Mouse (Mus musculus) limb, embryonic 14.5 days (tissue): ENCODE results near the gene Lrrc15. TPM values are rescaled to one million over a fixed set of nuclear protein-coding genes. Genes with fewer than 3 reads are reported as not detected.

Experiments
- ATAC-seq: fragments of 200-750 bp; cut with Nextera tagmentation; 2 replicates; pipeline ENCODE4 v1.8.0; 2017; ENCODE audit warnings: low read depth, moderate number of reproducible peaks, moderate TSS enrichment; ENCODE audit not compliant: low FRiP score
- DNase-seq: peaks from one replicate; pipeline ENCODE4 v3.0.0-alpha.2; 2015; ENCODE audit warnings: low spot score
- H3K27ac ChIP-seq: fragments of 300-500 bp; sonication (generic); replicated peaks from 2 replicates; pipeline ENCODE4 v1.5.1; 2014; ENCODE audit warnings: low read depth, mild to moderate bottlenecking, low read length, moderate library complexity, mixed read lengths
- H3K27me3 ChIP-seq: fragments of 300-500 bp; sonication (generic); 2 replicates; pipeline ENCODE4 v1.6.1; 2014; ENCODE audit warnings: low read length, mixed read lengths; ENCODE audit not compliant: control insufficient read depth, insufficient read depth
- H3K36me3 ChIP-seq: fragments of 300-500 bp; sonication (generic); 2 replicates; pipeline ENCODE4 v1.6.1; 2014; ENCODE audit warnings: mild to moderate bottlenecking, low read length, moderate library complexity, mixed read lengths; ENCODE audit not compliant: control insufficient read depth, insufficient read depth
- H3K4me1 ChIP-seq: fragments of 300-500 bp; sonication (generic); 2 replicates; pipeline ENCODE4 v1.6.1; 2014; ENCODE audit warnings: antibody characterized with exemption, low read length, mixed read lengths; ENCODE audit not compliant: control insufficient read depth, insufficient read depth
- H3K4me2 ChIP-seq: fragments of 300-500 bp; sonication (generic); replicated peaks from 2 replicates; pipeline ENCODE4 v1.6.1; 2014; ENCODE audit warnings: low read depth, mild to moderate bottlenecking, low read length, moderate library complexity; ENCODE audit not compliant: severe bottlenecking
- H3K4me3 ChIP-seq: fragments of 300-500 bp; sonication (generic); replicated peaks from 2 replicates; pipeline ENCODE4 v1.5.1; 2014; ENCODE audit warnings: low read length
- H3K9ac ChIP-seq: fragments of 300-500 bp; sonication (generic); 2 replicates; pipeline ENCODE4 v1.6.1; 2014; ENCODE audit warnings: mild to moderate bottlenecking, low read depth, low read length, moderate library complexity; ENCODE audit not compliant: severe bottlenecking
- H3K9me3 ChIP-seq: fragments of 300-500 bp; sonication (generic); 2 replicates; pipeline ENCODE4 v1.6.1; 2016; ENCODE audit warnings: low read length; ENCODE audit not compliant: control insufficient read depth
- POLR2A ChIP-seq: fragments of 200-500 bp; IDR thresholded peaks from 2 replicates; pipeline ENCODE4 v1.8.0; 2012; ENCODE audit warnings: inconsistent platforms, mild to moderate bottlenecking, moderate library complexity, borderline replicate concordance; ENCODE audit not compliant: insufficient read depth, insufficient read length; ENCODE audit errors: extremely low read depth
- WGBS: fragments of 180-500 bp; shearing (Covaris S2); extraction: QIAGEN DNeasy Blood & Tissue Kit; methylation state at CpG from one replicate; pipeline ENCODE4 v1.1.7; 2014; 5-methylcytosine and 5-hydroxymethylcytosine counted together
- polyA plus RNA-seq, 2 experiments: library from polyadenylated mRNA; depleted of rRNA in 1 of 2; stranded (reverse) in 1 of 2; unstranded in 1 of 2; fragments of >200 nt; fragmentation: Nextera tagmentation in 1 of 2; extraction: Ambion mirVana in 1 of 2; gene quantifications; 2 replicates each; pipeline versions ENCODE4 v1.2.1 to v1.2.3; 2012 to 2014

Lrrc15 gene
- polyA plus RNA-seq, 2 experiments, result 1.4 to 1.9 TPM

GRCm38 (mm10) chr16:30267359-30267758 lies 15.7 kb downstream of the Lrrc15 start, which contains the start of gene Cpn2:
Cpn2 (minus strand) TSS chr16:30267499.
- 63% methylated on average over 5 of the region's 5 CpGs for WGBS
- DNase-seq (no peak), ATAC-seq (no peak)
- Histone ChIP-seq H3K27ac (no peak within 1 kb of the TSS), H3K4me1 (peaks cover 17% of the 10 kb centered on the region; the same call in 1 of the 2 replicates), H3K9ac (no peak within 1 kb of the TSS), H3K4me2 (no peak within 1 kb of the TSS), H3K36me3 (no peaks in the 10 kb centered on the region), H3K27me3 (no peaks in the 10 kb centered on the region), H3K9me3 (no peaks in the 10 kb centered on the region), H3K4me3 (no peak within 1 kb of the TSS)
- no peak for TF ChIP-seq POLR2A

- Histone ChIP-seq H3K4me2 (no peak overlapping the region), H3K36me3 (no peaks in the 10 kb centered on the region), H3K9me3 (no peaks in the 10 kb centered on the region), H3K4me1 (peaks cover 9% of the 10 kb centered on the region; the same call in 1 of the 2 replicates), H3K4me3 (no peak overlapping the region), H3K27me3 (no peaks in the 10 kb centered on the region), H3K27ac (no peak overlapping the region), H3K9ac (no peak overlapping the region)
- no peak for TF ChIP-seq POLR2A
- WGBS, result 82% methylated on average over 5 of the region's 5 CpGs
- DNase-seq, result no peak
- ATAC-seq, result no peak
Observed at GRCm38 (mm10) chr16:30266561-30266960, 16.5 kb downstream of the Lrrc15 start.

- no peak overlapping the region for H3K4me3 ChIP-seq
- no peak for TF ChIP-seq POLR2A
- H3K36me3 ChIP-seq, result no peaks in the 10 kb centered on the region
- H3K4me2 ChIP-seq, result no peak overlapping the region
- H3K9me3 ChIP-seq, result no peaks in the 10 kb centered on the region
- H3K9ac ChIP-seq, result no peak overlapping the region
- 52% methylated on average over 4 of the region's 4 CpGs for WGBS
- H3K27me3 ChIP-seq, result no peaks in the 10 kb centered on the region
- DNase-seq (no peak), ATAC-seq (no peak)
- no peak overlapping the region for H3K27ac ChIP-seq
- peaks cover 3% of the 10 kb centered on the region; the same call in 1 of the 2 replicates for H3K4me1 ChIP-seq
Observed at GRCm38 (mm10) chr16:30265611-30266010, 17.4 kb downstream of the Lrrc15 start.

GRCm38 (mm10) chr16:30263156-30263555 lies 19.9 kb downstream of the Lrrc15 start:
- 53% methylated on average over 4 of the region's 4 CpGs for WGBS
- TF ChIP-seq POLR2A, result no peak
- no peaks in the 10 kb centered on the region for H3K27me3 ChIP-seq
- no peak overlapping the region for H3K4me3 ChIP-seq
- no peak overlapping the region for H3K9ac ChIP-seq
- H3K36me3 ChIP-seq, result no peaks in the 10 kb centered on the region
- no peak overlapping the region for H3K4me2 ChIP-seq
- H3K4me1 ChIP-seq, result no peaks in the 10 kb centered on the region
- H3K27ac ChIP-seq, result no peak overlapping the region
- DNase-seq (no peak), ATAC-seq (no peak)
- H3K9me3 ChIP-seq, result no peaks in the 10 kb centered on the region

GRCm38 (mm10) chr16:30262664-30263063 lies 20.4 kb downstream of the Lrrc15 start:
- Histone ChIP-seq H3K27ac (no peak overlapping the region), H3K36me3 (no peaks in the 10 kb centered on the region), H3K9me3 (no peaks in the 10 kb centered on the region), H3K4me2 (no peak overlapping the region), H3K27me3 (no peaks in the 10 kb centered on the region), H3K4me1 (no peaks in the 10 kb centered on the region), H3K9ac (no peak overlapping the region), H3K4me3 (no peak overlapping the region)
- DNase-seq (peak; percentile 84), ATAC-seq (peak; percentile 53; the same call in 1 of the 2 replicates)
- 10% methylated on average over 2 of the region's 2 CpGs for WGBS
- TF ChIP-seq POLR2A, result no peak

- WGBS, result 90% methylated on average over 10 of the region's 10 CpGs
- no peak overlapping the region for H3K4me2 ChIP-seq
Observed at GRCm38 (mm10) chr16:30262157-30262556, 20.9 kb downstream of the Lrrc15 start.

More at GRCm38 (mm10) chr16:30262157-30262556, 20.9 kb downstream of the Lrrc15 start:
- no peaks in the 10 kb centered on the region for H3K27me3 ChIP-seq
- no peak for DNase-seq
- H3K4me1 ChIP-seq, result no peaks in the 10 kb centered on the region
- H3K4me3 ChIP-seq, result no peak overlapping the region
- ATAC-seq, result no peak
- H3K9ac ChIP-seq, result no peak overlapping the region
- no peak overlapping the region for H3K27ac ChIP-seq
- H3K9me3 ChIP-seq, result no peaks in the 10 kb centered on the region
- H3K36me3 ChIP-seq, result no peaks in the 10 kb centered on the region
- no peak for TF ChIP-seq POLR2A
